Mouse (Mus musculus): Measurements from ENCODE around the gene Sik3. TPM values are rescaled to one million over a fixed set of nuclear protein-coding genes. Genes with fewer than 3 reads are reported as not detected.
A peak's percentile ranks its signal among the peaks of the same experiment; 100 is the strongest.
"Not testable (repeated sequence)": the region's sequence is repeated elsewhere in the genome, so short reads cannot be mapped to it uniquely, and the experiment has no call there.

Sik3 gene
- polyA plus RNA-seq, 1 experiment from 2014 or later = 11.5 TPM

DNA sequence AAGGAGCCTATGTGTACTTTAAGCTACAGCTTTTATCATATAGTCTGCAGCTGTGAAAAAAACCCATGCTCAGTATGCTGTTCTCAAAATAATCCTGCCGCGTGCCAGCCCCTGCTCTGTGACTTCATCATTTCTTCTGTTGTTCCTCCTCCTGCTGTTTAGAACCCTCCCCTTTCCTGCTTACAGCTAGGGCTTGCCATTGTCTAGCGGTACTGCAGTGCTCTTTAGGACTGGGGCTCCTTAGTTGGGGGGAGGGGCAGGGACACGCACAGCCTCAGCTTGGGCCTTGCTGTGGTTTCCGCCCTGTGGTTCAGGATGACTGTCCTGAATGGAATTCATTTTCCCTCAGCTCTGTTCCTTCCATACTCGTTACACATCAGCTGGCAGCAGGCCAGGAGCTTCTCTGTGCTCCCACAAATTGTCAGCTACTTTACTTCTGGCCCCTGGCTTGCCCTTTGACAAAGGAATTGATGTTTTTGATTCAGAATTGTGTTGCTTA, 107.4 kb downstream of the Sik3 start:
- peaks cover 25% of the 10 kb centered on the region for H3K4me1 ChIP-seq
- H3K4me3 ChIP-seq (replicated peaks) = no peak overlapping the region
- H3K4me2 ChIP-seq = no peak overlapping the region
- 6% methylated on average over 6 of the region's 6 CpGs for WGBS
- no peaks in the 10 kb centered on the region for H3K27me3 ChIP-seq (replicated peaks)
- H3K9me3 ChIP-seq = no peaks in the 10 kb centered on the region
- peak overlapping the region; percentile 73 for H3K27ac ChIP-seq
- H3K9ac ChIP-seq = no peak overlapping the region
- peak; percentile 89 for ATAC-seq (ENCODE audit: insufficient read depth, low FRiP score, low read depth)
- no peaks in the 10 kb centered on the region for H3K36me3 ChIP-seq

DNA sequence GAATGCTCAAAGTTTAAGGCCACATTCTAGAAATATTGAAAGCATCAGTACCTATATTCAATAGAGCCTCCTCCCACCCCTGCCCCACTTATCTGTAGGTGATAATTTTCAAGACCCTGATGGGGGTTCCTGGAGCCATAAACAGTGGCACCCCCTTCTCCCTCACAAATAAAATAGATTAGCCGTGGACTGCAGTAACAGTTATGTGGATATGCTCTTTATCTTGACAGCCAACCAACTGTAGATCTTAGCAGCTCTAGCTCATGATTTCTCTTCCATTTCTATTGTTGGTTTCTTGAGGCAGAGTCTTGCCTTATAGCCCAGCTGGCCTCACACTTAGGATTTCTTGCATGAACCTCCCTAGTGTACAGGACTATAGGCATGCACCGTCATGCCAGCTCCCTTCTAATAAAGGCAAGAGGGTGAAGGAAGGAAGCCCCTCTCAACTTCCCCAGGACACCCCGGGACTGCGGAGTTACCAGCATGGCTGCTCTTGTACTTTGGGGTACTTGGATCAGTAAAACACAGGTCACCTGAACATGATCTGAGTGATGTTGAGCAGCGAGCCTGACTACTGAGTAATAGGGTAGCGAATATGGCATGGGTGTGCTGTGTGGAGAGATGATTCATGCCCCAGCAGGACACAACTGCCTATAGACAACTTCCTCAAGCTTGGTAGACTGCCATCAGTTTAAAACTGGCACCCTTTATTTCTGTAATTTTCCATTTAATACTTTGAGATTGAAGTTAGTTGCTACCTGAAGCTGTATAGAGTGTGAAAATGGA, 108.0 kb downstream of the Sik3 start:
- H3K36me3 ChIP-seq = no peaks in the 10 kb centered on the region
- H3K4me1 ChIP-seq = peaks cover 22% of the 10 kb centered on the region
- no peaks in the 10 kb centered on the region for H3K27me3 ChIP-seq (replicated peaks)
- H3K9me3 ChIP-seq = no peaks in the 10 kb centered on the region
- H3K4me3 ChIP-seq (replicated peaks) = no peak overlapping the region
- no peak for ATAC-seq (ENCODE audit: insufficient read depth, low FRiP score, low read depth)
- H3K27ac ChIP-seq = peak overlapping the region; percentile 73
- no peak overlapping the region for H3K4me2 ChIP-seq
- 80% methylated on average over 6 of the region's 6 CpGs for WGBS
- H3K9ac ChIP-seq = no peak overlapping the region

DNA sequence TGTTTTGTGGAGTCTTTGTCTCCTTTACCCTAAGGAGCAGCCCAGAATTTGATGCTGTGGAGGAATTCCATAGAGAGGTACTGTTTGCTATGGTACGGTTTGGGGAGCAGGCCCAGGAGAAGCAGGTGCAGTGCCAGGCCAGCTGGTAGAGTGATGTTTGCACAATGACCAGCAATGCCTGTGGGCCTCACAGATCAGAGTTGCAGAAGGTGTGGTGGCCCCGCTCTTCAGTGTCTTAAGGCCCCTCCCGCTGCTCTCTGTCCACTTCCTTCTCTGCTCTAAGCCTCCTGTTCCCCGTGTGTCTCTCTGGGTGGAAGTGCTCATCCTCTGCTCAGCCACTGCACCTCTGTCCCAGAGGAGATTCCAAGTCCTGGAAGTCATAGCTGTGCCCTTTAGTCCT, 108.9 kb downstream of the Sik3 start:
- H3K27ac ChIP-seq = no peak overlapping the region; the same call in 1 of the 2 replicates
- H3K27me3 ChIP-seq (replicated peaks) = no peaks in the 10 kb centered on the region
- H3K4me1 ChIP-seq = peaks cover 18% of the 10 kb centered on the region
- H3K36me3 ChIP-seq = no peaks in the 10 kb centered on the region
- H3K4me3 ChIP-seq (replicated peaks) = no peak overlapping the region
- no peaks in the 10 kb centered on the region for H3K9me3 ChIP-seq
- peak; percentile 32; the same call in 1 of the 2 replicates for ATAC-seq (ENCODE audit: insufficient read depth, low FRiP score, low read depth)
- 64% methylated on average over 4 of the region's 4 CpGs for WGBS
- H3K9ac ChIP-seq = no peak overlapping the region
- no peak overlapping the region for H3K4me2 ChIP-seq

DNA sequence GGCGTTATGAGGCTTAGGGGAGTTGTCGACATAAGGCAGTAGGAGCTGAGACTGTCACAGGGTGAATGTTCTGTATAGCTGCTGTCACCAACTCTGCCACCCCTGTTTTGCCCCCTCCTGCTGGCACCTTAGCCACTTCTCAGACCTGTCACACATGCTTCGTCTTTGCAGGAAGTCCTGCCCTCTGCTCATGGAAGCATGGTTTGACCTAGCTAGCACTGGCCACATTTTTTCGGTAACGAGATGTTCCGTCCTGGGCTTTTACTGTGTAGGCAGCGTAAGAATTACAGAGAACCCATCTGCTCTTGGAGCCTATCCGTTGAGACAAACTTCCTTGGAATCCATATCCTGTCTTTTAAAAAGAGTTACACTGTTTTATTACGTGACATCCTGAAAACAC, 110.1 kb downstream of the Sik3 start:
- no peaks in the 10 kb centered on the region for H3K9me3 ChIP-seq
- no peak for ATAC-seq (ENCODE audit: insufficient read depth, low FRiP score, low read depth)

DNA sequence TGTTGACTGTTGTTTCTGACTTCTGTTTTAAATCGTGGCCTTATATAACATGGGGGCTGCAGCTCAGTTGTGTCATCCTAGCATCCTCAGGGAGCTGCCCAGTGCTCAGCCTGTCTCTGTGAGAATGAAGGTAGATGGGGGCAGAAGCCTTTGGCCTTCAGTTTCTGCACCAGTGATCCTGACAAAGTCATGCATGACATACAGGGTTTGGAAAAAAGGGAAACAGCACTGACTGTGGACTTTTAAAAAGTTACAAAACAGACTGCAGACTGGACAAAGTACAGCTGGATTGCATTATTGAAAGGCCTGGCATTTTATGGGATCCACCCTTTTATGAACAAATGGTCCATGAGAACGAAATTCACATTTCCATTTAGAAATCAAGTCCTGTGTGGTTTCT, 113.7 kb downstream of the Sik3 start:
- no peaks in the 10 kb centered on the region for H3K9me3 ChIP-seq
- no peak overlapping the region for H3K4me3 ChIP-seq (replicated peaks)
- 65% methylated on average over 2 of the region's 2 CpGs for WGBS
- H3K4me2 ChIP-seq = no peak overlapping the region
- H3K27me3 ChIP-seq (replicated peaks) = no peaks in the 10 kb centered on the region
- H3K36me3 ChIP-seq = no peaks in the 10 kb centered on the region
- peaks cover 10% of the 10 kb centered on the region for H3K4me1 ChIP-seq
- no peak overlapping the region for H3K9ac ChIP-seq
- no peak overlapping the region for H3K27ac ChIP-seq
- ATAC-seq (ENCODE audit: insufficient read depth, low FRiP score, low read depth) = no peak

More for the DNA sequence above, 110.1 kb downstream of the Sik3 start:
- Histone ChIP-seq H3K4me1 (peaks cover 24% of the 10 kb centered on the region), H3K4me2 (no peak overlapping the region), H3K27ac (peak overlapping the region; percentile 16; the same call in 1 of the 2 replicates), H3K36me3 (no peaks in the 10 kb centered on the region), H3K27me3 (replicated peaks) (no peaks in the 10 kb centered on the region), H3K9ac (no peak overlapping the region), H3K4me3 (replicated peaks) (no peak overlapping the region)
- WGBS = 76% methylated on average over 9 of the region's 9 CpGs

DNA sequence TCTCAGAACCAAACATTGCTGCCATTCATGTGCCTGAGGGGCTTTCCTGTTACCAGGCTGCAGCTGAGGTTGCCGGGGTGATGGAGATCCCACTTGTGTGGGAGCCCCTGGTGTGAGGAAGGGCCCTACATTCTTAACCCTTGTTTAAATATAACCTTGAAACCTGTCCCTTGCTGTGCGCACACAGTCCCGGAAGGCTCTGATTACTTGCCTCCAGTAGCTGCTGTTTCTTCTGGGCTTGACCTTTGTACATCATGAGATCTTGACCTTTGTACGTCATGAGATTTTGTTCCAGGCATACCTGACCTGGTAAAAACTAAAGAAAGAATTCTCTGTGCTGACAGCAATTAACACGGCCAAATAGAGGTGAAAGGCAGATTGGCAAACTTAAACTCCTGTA, 114.7 kb downstream of the Sik3 start:
- Histone ChIP-seq H3K36me3 (no peaks in the 10 kb centered on the region), H3K9me3 (no peaks in the 10 kb centered on the region), H3K9ac (no peak overlapping the region), H3K27me3 (replicated peaks) (no peaks in the 10 kb centered on the region), H3K4me2 (no peak overlapping the region), H3K27ac (no peak overlapping the region), H3K4me1 (peaks cover 6% of the 10 kb centered on the region), H3K4me3 (replicated peaks) (no peak overlapping the region)
- no peak for ATAC-seq (ENCODE audit: insufficient read depth, low FRiP score, low read depth)
- 55% methylated on average over 5 of the region's 5 CpGs for WGBS

DNA sequence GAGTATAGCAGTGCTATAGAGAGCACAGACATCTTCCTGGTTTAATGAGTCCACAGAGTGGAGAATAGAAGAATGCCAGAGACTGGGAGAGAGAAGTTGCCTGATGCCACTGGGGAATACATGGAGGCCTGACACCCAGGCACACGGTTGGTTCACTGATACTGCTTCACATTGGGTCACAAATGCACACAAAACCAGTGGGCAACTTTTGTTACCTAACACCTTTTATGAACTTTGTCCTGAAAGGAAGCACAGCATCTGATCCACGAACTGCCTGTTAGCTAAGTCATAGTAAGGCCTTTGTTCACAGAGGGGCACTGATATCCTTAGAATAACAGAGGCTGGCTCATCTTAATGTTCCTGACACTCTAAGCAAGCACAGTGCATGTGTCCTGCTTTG, 116.6 kb downstream of the Sik3 start:
- H3K9me3 ChIP-seq = no peaks in the 10 kb centered on the region
- H3K4me3 ChIP-seq (replicated peaks) = no peak overlapping the region
- no peak overlapping the region for H3K9ac ChIP-seq
- no peak overlapping the region for H3K4me2 ChIP-seq
- no peaks in the 10 kb centered on the region for H3K27me3 ChIP-seq (replicated peaks)
- WGBS = 65% methylated on average over 2 of the region's 2 CpGs
- ATAC-seq (ENCODE audit: insufficient read depth, low FRiP score, low read depth) = no peak
- no peaks in the 10 kb centered on the region for H3K36me3 ChIP-seq
- H3K27ac ChIP-seq = no peak overlapping the region
- peaks cover 6% of the 10 kb centered on the region for H3K4me1 ChIP-seq

DNA sequence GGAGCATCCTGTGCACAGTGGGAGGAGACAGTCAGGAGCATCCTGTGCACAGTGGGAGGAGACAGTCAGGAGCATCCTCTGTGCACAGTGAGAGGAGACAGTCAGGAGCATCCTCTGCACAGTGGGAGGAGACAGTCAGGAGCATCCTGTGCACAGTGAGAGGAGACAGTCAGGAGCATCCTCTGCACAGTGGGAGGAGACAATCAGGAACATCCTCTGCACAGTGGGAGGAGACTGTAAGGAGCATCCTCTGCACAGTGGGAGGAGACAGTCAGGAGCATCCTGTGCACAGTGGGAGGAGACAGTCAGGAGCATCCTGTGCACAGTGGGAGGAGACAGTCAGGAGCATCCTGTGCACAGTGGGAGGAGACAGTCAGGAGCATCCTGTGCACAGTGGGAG, 120.2 kb downstream of the Sik3 start:
- H3K27ac ChIP-seq; H3K9ac ChIP-seq; H3K4me3 ChIP-seq (replicated peaks); H3K36me3 ChIP-seq; ATAC-seq (ENCODE audit: insufficient read depth, low FRiP score, low read depth); H3K4me2 ChIP-seq; H3K4me1 ChIP-seq; H3K9me3 ChIP-seq; H3K27me3 ChIP-seq (replicated peaks): not testable (repeated sequence)

DNA sequence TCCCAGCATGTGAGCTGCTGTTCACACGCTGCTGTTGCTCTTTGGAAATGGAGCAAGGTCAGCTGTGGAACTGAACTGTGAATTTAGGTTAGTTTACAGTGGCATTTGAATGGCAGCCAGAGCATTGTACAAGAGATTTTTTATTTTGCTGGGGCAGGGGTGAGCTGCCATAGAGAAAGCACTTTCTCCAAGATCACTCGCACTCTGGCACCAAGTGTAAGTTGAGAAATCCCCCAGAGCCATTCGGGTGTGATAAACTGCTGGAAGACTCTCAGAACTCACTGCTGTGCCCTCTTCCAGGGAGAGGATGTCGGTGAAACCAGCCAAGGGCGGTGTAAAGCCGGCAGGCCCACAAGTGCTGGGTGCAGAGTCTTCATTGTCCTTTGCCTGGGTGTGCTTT, 126.2 kb downstream of the Sik3 start:
- Histone ChIP-seq H3K9ac (no peak overlapping the region), H3K4me2 (no peak overlapping the region), H3K9me3 (no peaks in the 10 kb centered on the region), H3K36me3 (no peaks in the 10 kb centered on the region), H3K4me3 (replicated peaks) (no peak overlapping the region), H3K4me1 (no peaks in the 10 kb centered on the region), H3K27me3 (replicated peaks) (no peaks in the 10 kb centered on the region), H3K27ac (no peak overlapping the region)
- 71% methylated on average over 6 of the region's 6 CpGs for WGBS
- ATAC-seq (ENCODE audit: insufficient read depth, low FRiP score, low read depth) = no peak

DNA sequence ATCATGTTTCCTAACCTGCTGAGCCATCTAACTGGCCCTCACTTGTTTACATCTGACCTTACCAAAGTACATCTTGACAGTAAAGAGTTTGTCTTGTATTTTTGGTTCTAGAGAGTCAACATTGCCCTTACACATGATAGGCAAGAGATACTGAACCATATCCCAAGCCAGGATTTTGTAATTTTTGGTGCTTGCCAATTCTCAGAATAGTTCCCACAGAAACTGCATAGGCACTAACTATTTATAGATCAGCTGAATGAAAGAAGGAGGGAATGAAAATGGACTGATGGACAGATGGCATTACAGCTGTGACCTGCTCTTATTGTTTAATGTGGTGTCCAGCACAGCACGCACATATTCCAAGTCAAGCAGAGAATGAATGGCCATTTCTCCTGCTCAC, 128.2 kb downstream of the Sik3 start:
- Histone ChIP-seq H3K36me3 (no peaks in the 10 kb centered on the region), H3K27ac (no peak overlapping the region), H3K9ac (no peak overlapping the region), H3K9me3 (no peaks in the 10 kb centered on the region), H3K4me1 (no peaks in the 10 kb centered on the region), H3K27me3 (replicated peaks) (no peaks in the 10 kb centered on the region), H3K4me3 (replicated peaks) (no peak overlapping the region), H3K4me2 (no peak overlapping the region)
- WGBS = 72% methylated on average over 1 of the region's 1 CpGs
- no peak for ATAC-seq (ENCODE audit: insufficient read depth, low FRiP score, low read depth)

DNA sequence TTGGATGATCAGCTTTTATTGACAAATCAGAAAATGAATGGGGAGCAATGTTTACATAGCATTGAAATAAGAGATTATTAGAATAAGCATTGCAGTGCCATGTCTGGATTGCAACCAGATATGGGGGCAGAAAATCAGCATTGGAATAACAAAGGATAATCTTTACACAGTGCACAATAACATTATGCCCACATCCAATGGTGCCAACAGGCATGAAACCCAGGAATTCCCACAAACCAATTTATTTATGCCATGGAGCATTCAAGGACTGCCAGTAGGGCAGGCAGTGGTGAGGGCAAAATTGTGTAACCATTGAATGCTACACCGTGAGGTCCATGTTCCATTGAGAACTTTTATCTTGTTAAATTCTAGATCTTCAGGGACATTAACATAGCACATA, 129.4 kb downstream of the Sik3 start:
- H3K9me3 ChIP-seq = no peaks in the 10 kb centered on the region
- no peak overlapping the region for H3K27ac ChIP-seq
- no peaks in the 10 kb centered on the region for H3K36me3 ChIP-seq
- WGBS = 84% methylated on average over 1 of the region's 1 CpGs
- no peaks in the 10 kb centered on the region for H3K4me1 ChIP-seq
- no peak overlapping the region for H3K9ac ChIP-seq
- no peak for ATAC-seq (ENCODE audit: insufficient read depth, low FRiP score, low read depth)
- H3K27me3 ChIP-seq (replicated peaks) = no peaks in the 10 kb centered on the region
- H3K4me2 ChIP-seq = no peak overlapping the region
- no peak overlapping the region for H3K4me3 ChIP-seq (replicated peaks)

DNA sequence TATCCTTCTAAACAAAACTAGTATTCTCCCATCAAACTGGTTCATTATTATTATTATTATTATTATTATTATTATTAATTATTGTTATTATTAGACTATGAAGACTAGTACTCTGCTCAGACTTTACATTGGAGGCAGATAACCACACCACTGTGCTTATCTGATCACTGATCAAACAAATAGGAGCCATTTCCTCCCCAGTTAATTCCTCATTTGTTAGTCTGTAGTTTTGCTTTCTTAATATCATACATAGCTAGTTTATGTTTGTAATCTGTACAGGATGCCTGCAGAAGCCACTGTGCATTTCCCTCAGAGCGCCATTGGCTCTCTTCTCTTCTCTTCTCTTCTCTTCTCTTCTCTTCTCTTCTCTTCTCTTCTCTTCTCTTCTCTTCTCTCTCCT, 129.9 kb downstream of the Sik3 start:
- Histone ChIP-seq H3K4me1 (no peaks in the 10 kb centered on the region), H3K27me3 (replicated peaks) (no peaks in the 10 kb centered on the region), H3K4me2 (no peak overlapping the region), H3K36me3 (no peaks in the 10 kb centered on the region), H3K4me3 (replicated peaks) (no peak overlapping the region), H3K9ac (no peak overlapping the region), H3K9me3 (no peaks in the 10 kb centered on the region), H3K27ac (no peak overlapping the region)
- WGBS = 97% methylated on average over 1 of the region's 1 CpGs
- ATAC-seq (ENCODE audit: insufficient read depth, low FRiP score, low read depth) = no peak

DNA sequence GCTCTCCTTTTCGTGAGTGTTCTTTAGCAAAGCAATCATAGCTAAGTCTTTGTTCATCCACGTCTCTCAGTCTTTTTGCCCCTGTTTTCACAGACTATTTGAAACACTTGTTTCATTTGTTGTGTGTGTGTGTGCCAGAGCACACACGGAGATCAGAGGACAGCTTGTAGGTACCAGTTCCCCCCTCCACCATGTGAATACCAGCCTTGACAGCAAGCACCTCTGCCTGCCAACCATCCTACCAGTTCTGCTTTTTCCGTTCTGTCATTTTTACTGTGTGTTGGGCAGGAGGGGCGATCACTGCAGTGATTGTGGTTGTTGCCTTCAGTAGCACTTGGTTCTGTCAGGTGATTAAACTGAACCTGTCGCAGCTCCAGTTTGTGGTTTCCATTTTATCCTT, 132.4 kb downstream of the Sik3 start:
- no peak for ATAC-seq (ENCODE audit: insufficient read depth, low FRiP score, low read depth)
- H3K4me1 ChIP-seq = peaks cover 4% of the 10 kb centered on the region; the same call in 1 of the 2 replicates

More for the DNA sequence above, 132.4 kb downstream of the Sik3 start:
- no peak overlapping the region for H3K27ac ChIP-seq
- WGBS = 83% methylated on average over 6 of the region's 6 CpGs
- no peak overlapping the region for H3K4me3 ChIP-seq (replicated peaks)
- no peaks in the 10 kb centered on the region for H3K27me3 ChIP-seq (replicated peaks)
- no peaks in the 10 kb centered on the region for H3K9me3 ChIP-seq
- H3K36me3 ChIP-seq = no peaks in the 10 kb centered on the region
- no peak overlapping the region for H3K4me2 ChIP-seq
- H3K9ac ChIP-seq = no peak overlapping the region

Data from stomach, embryonic 15.5 days (tissue).